Mouse (Mus musculus): ENCODE results near the gene Parp9. TPM values are rescaled to one million over a fixed set of nuclear protein-coding genes. Genes with fewer than 3 reads are reported as not detected.

The Parp9 gene
- polyA plus RNA-seq, 1 experiment from 2014 or later: 0.78 TPM

DNA sequence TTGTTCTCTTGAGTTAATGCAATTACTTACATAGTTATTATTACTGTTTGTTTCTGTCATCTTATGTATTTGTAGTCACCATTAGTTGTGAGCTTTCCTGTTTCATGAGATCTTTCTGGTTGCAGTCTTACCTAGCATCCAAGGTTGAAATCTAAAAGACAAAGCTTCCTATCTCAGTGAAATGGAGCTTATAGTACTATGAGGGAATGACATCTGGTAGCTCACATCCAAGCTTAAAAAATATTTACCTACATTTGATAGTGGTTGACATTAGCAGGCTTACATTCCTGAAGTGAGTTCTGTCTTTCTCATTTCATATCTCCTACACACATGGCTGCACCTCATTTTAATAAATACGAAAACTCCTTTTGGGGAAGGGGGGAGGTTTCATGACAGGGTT, 78.1 kb downstream of the Parp9 start:
- no peak overlapping the region for H3K4me3 ChIP-seq (ENCODE audit: low read depth, low read length)
- H3K9me3 ChIP-seq (ENCODE audit: control insufficient read depth, low read length): no peaks in the 10 kb centered on the region
- WGBS: 97% methylated on average over 1 of the region's 1 CpGs
- no peak overlapping the region for H3K9ac ChIP-seq (replicated peaks; ENCODE audit: low read depth, low read length)
- ATAC-seq (ENCODE audit: low read depth): no peak
- H3K27ac ChIP-seq (ENCODE audit: low read depth, low read length): no peak overlapping the region
- peaks cover 9% of the 10 kb centered on the region for H3K36me3 ChIP-seq (ENCODE audit: control insufficient read depth, insufficient read depth, low read length)
- no peaks in the 10 kb centered on the region for H3K27me3 ChIP-seq (ENCODE audit: control insufficient read depth, insufficient read depth, low read length)
- H3K4me2 ChIP-seq (ENCODE audit: low read depth, low read length): no peak overlapping the region
- no peaks in the 10 kb centered on the region for H3K4me1 ChIP-seq (ENCODE audit: control insufficient read depth, insufficient read depth, low read length)

Other genes starting within 250 kb of the Parp9 start
- 45.9 and 49.6 TPM in 2 replicates for gene Dirc2, start 169.1 kb upstream of the Parp9 start, polyA plus RNA-seq (2014; fragmentation: Nextera tagmentation; extraction: Ambion mirVana)
- 14.0 and 16.6 TPM in 2 replicates for gene Hspbap1, start 168.1 kb upstream of the Parp9 start, polyA plus RNA-seq (2014; fragmentation: Nextera tagmentation; extraction: Ambion mirVana)
- gene Parp14, start 66.9 kb upstream of the Parp9 start, polyA plus RNA-seq (2014; fragmentation: Nextera tagmentation; extraction: Ambion mirVana): 0.13 and 0.59 TPM in 2 replicates
- gene Dtx3l, start 681 bp downstream of the Parp9 start, polyA plus RNA-seq (2014; fragmentation: Nextera tagmentation; extraction: Ambion mirVana): 0.95 and 2.0 TPM in 2 replicates
- 89.3 and 101 TPM in 2 replicates for gene Kpna1, start 40.3 kb downstream of the Parp9 start, polyA plus RNA-seq (2014; fragmentation: Nextera tagmentation; extraction: Ambion mirVana)
- 15.1 and 15.6 TPM in 2 replicates for gene Wdr5b, start 102.7 kb downstream of the Parp9 start, polyA plus RNA-seq (2014; fragmentation: Nextera tagmentation; extraction: Ambion mirVana)
- 125 and 139 TPM in 2 replicates for gene Fam162a, start 133.1 kb downstream of the Parp9 start, polyA plus RNA-seq (2014; fragmentation: Nextera tagmentation; extraction: Ambion mirVana)
- gene Ccdc58, start 133.2 kb downstream of the Parp9 start, polyA plus RNA-seq (2014; fragmentation: Nextera tagmentation; extraction: Ambion mirVana): 28.5 and 29.4 TPM in 2 replicates
- 0.19 TPM in 1 of 2 replicates, not detected in the other for gene Csta1, start 192.8 kb downstream of the Parp9 start, polyA plus RNA-seq (2014; fragmentation: Nextera tagmentation; extraction: Ambion mirVana)
- not detected in 2 replicates for gene Stfa2l1, start 218.3 kb downstream of the Parp9 start, polyA plus RNA-seq (2014; fragmentation: Nextera tagmentation; extraction: Ambion mirVana)
- gene Gm5483, start 245.7 kb downstream of the Parp9 start, polyA plus RNA-seq (2014; fragmentation: Nextera tagmentation; extraction: Ambion mirVana): 1.8 TPM in 1 of 2 replicates, not detected in the other